Mouse (Mus musculus): Measurements from ENCODE around the gene Fzd10.

Fzd10 gene

DNA sequence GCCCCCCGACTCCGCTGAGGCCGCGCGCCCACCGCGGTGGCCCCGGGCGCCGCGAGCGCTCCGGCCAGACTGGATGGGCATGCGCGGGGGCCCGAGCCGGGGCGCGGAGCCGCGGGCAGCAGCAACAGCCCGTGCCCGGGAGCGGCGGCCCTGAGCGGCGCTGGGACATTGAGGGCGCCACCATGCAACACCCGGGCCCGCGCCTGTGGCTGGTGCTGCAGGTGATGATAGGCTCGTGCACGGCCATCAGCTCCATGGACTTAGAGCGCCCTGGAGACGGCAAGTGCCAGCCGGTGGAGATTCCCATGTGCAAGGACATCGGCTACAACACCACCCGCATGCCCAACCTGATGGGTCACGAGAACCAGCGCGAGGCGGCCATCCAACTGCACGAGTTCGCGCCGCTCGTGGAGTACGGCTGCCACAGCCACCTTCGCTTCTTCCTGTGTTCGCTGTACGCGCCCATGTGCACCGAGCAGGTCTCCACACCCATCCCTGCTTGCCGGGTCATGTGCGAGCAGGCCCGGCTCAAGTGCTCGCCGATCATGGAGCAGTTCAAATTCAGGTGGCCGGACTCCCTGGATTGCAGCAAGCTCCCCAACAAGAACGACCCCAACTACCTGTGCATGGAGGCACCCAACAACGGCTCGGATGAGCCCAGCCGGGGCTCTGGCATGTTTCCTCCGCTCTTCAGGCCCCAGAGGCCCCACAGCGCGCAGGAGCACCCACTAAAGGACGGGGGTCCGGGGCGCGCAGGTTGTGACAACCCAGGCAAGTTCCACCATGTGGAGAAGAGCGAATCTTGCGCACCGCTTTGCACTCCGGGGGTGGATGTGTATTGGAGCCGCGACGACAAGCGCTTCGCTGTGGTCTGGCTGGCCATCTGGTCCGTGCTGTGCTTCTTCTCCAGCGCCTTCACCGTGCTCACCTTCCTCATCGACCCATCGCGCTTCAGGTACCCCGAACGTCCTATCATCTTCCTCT lies 684 bp downstream of the Fzd10 start:
- DNase-seq (ENCODE audit: low spot score), result peak; percentile 58

DNA sequence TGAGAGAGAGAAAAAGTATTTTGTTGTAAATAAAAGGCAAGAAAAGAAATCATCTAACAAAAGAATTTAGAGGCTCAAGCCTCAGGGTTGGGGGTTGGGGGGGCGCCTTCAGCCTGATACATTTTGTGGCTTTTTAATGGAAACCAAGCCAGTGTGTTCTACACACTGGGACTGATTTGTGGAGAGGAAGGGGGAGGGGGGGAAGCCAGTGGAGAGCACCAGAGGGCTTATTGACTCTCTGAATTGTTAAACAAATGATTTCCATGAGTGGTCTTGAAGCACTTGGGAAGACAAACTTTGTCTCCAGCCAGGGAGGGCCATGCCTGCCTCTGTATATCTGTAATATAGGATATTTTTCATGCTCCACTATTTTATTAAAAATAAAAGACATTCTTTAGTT lies 3.0 kb downstream of the Fzd10 start:
- peak; percentile 45 for DNase-seq (ENCODE audit: low spot score)

DNA sequence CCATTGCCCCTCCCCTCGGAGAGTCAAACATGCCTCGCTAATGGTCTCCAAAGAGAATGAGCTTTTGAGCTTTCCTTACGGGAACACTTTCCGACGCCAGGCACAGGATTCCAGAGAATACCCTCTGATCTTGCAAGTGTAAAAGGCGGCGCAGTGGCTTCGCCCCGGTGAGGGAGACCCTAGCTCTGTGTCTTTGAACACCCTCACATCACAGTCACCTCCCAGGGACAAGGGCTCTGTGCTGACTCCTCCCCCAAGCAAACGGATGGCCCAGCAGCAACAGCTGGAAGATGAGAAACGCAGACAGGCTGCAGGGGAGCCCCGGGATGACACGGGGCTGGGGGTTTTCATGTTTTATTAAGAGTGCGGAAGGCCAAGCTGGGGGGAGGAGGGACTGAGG lies 6.0 kb downstream of the Fzd10 start:
- DNase-seq (ENCODE audit: low spot score), result peak; percentile 52

DNA sequence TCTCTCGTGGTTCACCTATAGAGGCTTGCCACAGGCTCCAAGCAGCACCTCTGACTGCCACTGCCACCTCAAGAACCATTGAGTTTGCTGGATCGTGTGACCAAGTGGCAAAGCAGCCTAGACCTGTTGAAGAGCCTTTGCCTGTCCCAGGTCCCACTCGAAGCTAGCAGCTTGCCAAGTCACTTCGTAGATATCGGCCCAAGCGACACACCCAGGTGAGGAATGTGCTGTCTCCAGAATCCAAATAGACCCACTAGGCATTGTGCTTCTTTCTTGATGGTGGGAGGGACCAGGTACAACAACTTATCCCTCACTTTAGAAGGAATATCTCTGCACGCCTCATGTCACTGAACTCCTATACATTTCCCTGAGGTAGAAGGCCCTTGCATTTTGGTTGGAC lies 8.4 kb downstream of the Fzd10 start:
- DNase-seq (ENCODE audit: low spot score), result no peak

DNA sequence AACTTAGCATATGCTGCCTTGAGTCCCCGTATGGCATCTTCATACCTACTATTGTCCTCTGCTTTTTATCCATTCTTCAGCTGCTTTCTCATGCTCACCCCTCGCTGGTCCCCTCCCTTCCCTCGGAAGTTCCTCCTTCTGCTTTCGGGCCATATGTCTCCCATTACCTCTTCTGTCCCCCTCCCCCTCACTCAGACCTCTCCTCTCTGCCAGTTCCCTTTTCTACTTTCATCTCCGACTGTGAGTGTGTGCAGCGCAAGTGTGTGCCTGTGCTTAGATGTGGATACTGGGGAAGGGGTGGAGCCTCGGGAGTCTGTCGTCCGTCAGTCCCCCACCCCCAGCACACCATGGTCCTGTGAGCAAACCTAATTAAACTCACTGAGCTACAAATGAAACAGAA lies 17.0 kb downstream of the Fzd10 start:
- DNase-seq (ENCODE audit: low spot score), result peak; percentile 74

DNA sequence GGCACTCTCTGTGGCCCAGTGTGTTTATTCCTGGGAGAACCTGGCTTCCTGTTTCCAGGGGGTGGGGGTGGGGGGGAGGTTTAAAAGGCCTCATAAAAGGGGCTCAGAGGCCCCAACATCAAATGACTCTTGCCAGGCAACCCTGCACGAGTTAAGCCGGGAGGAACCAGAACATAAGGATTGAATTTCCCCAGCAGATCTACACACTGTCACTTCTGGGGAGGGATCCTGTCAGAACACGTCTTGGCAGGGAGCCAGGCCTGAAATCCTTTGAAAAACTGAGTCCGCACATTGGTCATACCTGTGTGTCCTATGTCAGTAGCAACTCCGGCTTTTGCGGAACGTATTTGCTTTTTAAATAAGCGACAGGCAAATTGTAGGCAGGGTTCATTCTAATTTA lies 19.3 kb downstream of the Fzd10 start:
- DNase-seq (ENCODE audit: low spot score), result peak; percentile 64

DNA sequence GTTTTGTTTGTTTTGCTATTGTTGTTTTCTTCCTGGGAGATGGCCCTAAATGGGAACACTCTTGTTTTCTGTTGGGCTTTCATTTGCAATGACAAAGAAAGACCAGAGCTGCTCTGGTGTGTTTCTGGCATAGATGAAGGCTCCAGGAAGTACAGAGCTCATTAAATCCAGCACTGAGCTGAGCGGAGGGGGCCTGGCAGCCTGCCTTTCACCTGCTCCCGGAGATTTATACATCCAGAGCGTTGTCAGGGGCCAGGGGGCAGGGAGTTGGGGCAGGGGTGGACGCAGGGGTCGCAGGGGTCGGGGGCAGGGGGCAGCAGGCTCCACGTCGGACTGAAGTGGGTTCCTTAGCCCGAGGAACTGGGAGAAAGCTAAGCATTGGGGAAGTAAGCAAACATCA lies 19.8 kb downstream of the Fzd10 start:
- peak; percentile 49 for DNase-seq (ENCODE audit: low spot score)

DNA sequence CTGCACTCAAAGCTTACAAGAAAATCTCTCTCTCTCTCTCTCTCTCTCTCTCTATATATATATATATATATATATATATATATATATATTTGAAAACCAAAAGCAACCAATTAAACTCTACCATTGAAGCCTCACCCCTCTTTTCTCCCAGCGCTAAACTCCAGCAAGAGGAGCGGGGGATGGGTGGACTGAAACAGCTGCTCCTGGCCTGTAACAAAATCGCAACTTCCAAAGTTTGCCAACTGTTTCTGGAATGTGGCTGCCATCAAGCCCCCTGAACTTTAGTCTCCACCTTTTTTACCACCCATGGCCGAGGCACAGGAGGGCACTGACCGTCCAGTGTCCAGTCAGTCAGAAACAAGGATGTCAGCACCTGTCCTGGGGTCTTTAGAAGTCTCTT lies 27.1 kb downstream of the Fzd10 start:
- DNase-seq (ENCODE audit: low spot score), result peak; percentile 44

DNA sequence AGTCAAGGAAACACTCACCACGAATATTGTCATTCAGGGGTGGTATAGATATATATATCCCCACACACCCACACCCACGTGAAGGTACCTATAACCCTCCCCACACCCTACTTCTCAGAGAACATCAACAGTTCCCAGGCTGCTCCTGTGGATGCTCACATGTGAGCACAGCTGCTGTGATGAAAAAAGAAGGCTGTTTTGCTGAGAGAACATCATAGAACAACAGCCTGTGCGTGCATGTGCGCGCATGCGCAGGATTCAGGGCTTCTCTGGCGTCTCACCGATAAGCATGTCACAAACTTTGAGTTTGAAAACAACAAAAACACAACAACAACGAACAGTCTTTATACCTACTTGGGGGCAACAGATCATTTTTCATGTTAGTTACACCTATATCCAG lies 36.0 kb downstream of the Fzd10 start:
- DNase-seq (ENCODE audit: low spot score), result no peak

DNA sequence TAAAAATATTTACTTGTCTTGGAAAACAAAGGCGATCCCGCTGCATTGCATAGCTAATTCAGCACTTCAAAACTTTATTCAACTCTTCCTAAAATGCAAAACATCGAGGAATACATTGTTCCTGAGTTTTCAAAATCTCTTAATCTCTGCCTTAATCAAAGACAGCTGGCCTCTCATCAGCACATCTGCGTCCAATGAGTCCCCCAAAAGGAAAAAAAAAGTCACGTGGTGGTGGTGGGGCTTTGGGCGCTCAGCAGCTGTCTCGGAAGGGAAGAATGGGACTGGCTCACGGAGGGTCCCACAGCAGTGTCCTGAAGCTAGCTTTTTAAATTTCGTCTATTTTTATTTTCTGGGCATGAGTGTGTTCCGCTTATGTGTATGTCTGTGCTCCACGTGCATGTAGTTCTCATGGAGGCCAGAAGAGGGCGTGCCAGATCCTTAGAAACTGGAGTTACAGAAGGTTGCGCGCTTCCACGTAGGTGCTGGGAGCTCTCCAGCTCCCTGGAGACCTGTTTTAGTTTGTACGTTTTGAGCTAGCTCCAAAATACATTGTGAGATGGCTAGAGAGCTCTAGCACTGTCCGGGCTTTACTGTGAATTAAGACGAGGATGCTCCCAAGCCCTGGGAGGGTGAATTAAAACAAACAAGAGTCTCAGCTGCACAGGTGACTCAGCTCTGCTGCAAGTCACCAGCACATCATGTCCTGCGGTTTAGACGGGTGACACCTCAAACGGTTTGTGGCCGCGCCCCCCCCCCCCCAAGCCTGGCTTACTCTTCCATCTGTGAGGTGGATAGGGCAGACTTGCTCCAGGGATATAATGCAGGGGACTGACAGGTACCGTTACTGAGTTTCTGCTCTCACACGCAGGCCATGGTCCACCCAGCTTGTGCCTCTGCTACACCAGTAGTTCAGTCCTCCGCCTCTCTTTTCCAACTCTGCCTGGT lies 36.7 kb downstream of the Fzd10 start:
- peak; percentile 74 for DNase-seq (ENCODE audit: low spot score)

DNA sequence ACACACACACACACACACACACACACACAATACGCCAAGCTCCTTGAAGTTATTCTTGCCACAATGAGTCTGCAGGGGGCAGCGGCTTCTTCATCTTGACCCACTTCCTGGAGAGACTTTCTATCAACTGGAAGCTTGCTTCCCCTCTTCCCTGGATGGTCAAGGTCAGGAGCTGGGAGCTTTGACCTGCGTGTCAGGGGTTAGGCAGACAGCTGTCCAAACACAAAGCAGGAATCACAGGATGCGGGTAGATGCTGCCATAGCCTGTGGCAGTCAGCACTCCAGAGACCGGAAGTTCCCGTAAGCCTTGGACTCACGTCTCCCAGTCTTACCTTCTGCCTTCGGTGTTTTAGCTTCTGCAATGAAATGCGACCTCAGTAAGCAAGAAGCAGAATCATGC lies 38.1 kb downstream of the Fzd10 start:
- DNase-seq (ENCODE audit: low spot score), result peak; percentile 72

DNA sequence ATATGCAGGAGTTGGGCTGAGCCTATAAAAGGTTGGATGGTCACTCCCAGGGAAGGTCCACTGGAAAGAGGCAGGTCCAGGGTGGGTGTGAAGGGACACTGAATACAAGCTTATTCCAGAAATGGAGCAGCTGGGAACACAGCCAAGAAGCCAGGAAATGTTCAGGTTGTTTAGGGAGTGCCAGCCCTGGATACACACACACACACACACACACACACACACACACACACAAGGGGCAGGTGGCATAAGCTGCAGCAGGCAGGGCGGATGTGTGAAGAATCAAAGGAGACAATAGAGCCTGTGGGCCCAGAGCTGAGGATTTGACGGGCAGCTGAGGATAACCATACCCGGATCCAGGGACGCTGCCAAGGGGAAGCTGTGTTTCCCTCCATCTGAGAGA lies 42.4 kb downstream of the Fzd10 start:
- no peak for DNase-seq (ENCODE audit: low spot score)

DNA sequence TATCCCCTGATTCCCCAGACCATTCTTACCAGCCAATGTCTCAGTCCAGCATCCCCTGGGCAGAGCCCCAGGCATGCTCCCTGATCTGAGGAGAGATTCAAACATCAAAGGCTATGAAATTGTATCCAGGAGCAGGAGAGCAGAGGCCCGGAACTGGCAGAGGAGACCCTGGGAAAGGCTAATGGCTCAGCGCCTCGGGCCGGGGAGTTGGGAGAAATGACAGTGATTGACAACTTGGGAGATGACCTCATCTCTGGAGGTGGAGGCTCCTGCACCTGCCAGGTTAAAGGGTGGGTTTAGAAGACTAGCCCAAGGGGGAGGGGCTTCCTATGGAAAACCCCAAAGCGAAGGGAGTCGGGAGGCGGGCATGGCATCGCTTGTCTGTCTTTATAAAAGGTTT lies 45.1 kb downstream of the Fzd10 start:
- DNase-seq (ENCODE audit: low spot score), result no peak

DNA sequence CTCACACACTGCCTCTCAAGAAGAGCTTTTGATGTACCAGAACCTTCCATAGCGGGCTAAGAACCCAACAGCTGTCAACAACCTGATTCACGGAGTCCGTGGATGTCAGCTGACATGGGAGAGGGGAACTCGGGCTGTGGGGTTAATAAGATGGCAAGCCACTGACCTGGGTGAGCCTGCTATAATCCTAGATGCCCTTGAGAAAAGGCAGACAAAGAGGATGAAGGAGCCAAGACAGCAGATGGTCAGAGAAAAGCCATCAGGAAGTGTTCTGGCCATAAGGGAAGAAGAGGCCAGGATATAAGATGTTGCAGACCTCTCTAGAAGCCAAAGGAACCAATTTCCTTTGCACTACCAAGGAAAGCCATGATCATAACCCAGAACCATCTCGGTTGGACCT lies 45.6 kb downstream of the Fzd10 start:
- DNase-seq (ENCODE audit: low spot score), result no peak

DNA sequence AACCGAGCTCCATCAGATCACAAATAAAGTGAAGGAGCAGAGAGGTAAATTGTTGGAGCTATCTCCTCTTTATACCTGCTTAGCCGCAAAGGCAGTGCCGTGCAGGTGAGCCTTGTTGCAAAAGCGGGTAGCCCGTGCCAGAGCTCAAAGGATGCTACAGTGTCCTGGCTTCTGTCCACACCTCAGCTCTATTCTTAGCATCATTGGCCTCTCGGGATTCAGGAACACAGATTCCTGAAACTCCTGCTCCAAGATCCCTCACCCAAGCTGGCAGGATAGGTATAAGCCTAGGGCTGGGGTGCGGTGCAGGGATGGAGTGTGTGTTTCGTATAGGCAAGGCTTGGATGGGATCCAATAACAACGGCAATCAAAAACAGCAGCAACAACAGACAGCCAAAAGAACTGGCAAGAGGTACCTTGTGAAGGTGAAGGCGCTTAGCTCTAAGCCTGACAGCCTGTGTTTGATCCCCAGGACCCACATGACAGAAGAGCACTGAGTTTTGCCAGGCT lies 46.6 kb downstream of the Fzd10 start:
- DNase-seq (ENCODE audit: low spot score), result no peak

DNA sequence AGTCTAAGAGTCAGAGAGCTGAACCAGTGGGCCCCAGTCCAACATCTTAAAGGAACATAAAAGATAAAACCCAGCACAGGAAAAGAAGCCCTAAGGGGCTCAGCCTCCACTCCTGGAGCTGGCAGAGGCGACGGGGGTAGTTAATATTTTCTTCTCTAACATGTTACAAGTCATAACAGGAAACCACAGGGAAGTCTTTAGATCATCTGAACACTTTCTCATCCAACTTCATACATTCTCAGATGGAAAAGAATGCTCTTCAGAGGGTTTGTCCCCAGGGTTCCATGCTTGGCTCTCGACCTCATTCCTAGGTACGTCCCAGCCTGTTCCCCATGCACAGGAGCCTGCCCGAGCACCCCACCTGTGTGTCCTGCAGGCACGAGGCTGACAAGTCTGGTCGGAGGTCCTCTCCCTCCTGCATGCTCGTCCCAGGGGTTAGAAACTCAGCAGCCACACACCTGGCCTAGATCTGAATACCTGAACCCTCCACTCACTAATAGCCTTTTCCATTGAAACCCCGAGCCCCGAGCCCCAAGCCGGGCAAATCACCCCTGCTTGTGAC lies 48.8 kb downstream of the Fzd10 start:
- no peak for DNase-seq (ENCODE audit: low spot score)

Measured in embryo, embryonic 10.5 days (tissue).